Mouse (Mus musculus) left cerebral cortex, postnatal 10 days (tissue): Measurements from ENCODE around the gene Gli2. TPM values are rescaled to one million over a fixed set of nuclear protein-coding genes. Genes with fewer than 3 reads are reported as not detected.
A peak's percentile ranks its signal among the peaks of the same experiment; 100 is the strongest.

Experiments
- DNase-seq, 2 experiments: peaks; one replicate each; pipeline ENCODE4 v3.0.0; 2021 to 2022; ENCODE audit warnings: low spot score in 2 of 2, mixed read lengths in 1 of 2; ENCODE audit errors: extremely low spot score in 1 of 2
- intact Hi-C: fragments of 180-260 bp; cut with DNase I; formaldehyde crosslinking; loops from one replicate; pipeline ENCODE4 v1.15.1; 2025
- total RNA-seq, 2 experiments: library from RNA; stranded (reverse); gene quantifications; 2 replicates each; pipeline ENCODE4 v1.2.3; 2021

The Gli2 gene
- total RNA-seq, 2 experiments from 2014 or later, result 2.8 to 3.8 TPM

GRCm38 (mm10) chr1:118880781-118881247 is 172.6 kb downstream of the Gli2 start:
- intact Hi-C loops, result no loop called here
- peak in 1 of 2 experiments; percentile 34 for DNase-seq

DNA sequence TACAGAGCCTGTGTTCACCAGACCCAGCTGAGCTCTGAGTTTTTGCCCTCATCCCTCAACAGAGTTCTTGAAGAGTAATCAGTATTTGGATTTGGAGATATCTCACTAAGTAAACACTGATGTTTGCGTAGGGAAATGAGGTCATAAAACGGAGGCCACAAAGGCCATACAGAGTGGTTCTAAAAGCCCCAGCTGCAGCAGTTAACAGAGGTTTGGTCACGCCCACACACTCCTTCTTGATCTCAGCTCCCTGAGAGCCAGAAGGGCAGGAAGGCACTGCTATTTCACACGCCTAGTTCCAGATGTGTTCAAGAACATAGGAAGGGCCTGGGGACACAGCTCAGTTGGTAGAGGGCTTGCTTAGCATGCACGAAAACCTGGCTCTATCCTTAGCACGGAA is 175.1 kb downstream of the Gli2 start:
- DNase-seq, result no peak
- intact Hi-C loops, result no loop called here

GRCm38 (mm10) chr1:118875227-118875626 is 178.2 kb downstream of the Gli2 start:
- DNase-seq, result no peak
- intact Hi-C loops, result no loop called here

DNA sequence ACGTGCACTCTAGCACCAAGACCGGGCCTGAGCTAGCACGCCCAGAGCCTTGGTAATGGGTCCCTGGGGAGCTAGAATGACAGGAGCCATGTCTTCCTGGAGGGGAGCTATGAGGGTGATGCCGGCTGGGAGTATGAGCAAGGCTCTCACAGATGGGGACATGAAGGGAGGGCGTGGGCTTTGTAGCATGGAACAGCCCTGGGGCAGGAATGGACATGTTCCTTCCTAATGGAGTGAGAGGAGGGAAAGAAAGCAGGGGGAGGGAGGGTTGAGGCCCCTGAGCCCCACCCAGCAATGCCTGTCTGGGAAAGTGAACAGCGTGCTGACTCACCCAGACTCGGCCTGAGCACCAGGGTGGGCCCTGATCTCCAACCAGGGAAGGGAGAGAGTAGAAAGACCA is 179.9 kb downstream of the Gli2 start:
- intact Hi-C loops, result no loop called here
- no peak for DNase-seq

DNA sequence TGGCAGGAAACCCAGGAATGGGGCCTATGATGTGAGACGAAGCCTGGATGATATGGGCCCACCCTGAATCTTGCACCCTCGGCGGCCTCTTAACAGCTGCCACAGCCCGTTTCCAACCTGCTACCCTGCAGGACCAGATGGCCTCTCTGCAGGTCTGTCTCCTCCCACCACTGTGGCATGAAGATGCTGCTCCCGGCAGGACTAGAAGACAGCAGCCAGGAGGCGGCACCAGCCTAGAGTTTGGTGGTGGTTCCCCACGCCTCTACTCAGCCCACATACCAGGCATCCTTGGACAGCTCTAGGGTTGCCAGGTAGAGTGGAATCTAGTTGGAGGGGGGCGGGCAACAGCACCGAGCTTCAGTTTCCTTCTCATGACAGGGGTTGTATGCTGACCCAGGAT is 188.7 kb downstream of the Gli2 start:
- intact Hi-C loops, result no loop called here
- no peak for DNase-seq

DNA sequence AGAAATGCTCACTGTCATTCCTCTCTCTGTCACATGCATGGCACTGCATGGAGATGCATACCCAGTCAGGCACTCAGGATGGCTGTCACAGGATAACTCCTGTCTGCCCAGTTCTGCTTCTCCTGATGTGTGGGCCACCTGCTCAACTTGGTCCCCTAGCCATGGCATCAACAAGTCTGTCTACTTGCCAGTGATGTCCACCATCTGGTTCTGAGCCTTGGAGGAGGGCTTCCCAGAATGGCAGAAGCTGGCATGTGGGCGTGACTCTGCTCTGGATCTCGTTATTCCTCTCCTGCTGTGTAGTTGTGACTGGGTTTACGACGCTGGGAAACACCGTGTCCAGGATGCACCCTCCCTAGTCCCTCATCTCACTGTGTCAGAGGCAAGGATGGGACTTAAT is 189.4 kb downstream of the Gli2 start:
- no peak for DNase-seq
- intact Hi-C loops, result no loop called here

GRCm38 (mm10) chr1:118858101-118858500 is 195.3 kb downstream of the Gli2 start:
- DNase-seq, result no peak
- intact Hi-C loops, result no loop called here

DNA sequence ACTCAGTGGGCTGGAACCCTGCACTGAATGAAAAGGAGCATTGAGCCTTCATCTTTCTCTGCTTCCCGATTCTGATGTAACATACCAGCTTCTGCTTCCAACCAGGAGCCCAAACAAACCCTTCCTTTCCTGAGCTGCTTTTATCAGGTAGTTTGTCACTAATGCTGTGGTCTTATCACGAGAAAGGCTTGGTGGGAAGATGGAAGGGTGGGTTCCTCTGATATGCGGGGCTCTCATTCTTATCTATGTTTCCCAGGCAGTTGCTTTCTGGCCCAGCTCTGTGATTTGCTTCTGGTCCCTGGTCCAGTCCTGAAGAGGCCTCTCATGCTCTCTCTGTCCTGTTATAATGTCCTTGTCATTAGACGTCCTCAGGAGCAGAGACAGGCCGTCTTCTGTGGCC is 222.8 kb downstream of the Gli2 start:
- no peak for DNase-seq
- intact Hi-C loops, result no loop called here

GRCm38 (mm10) chr1:118826614-118827013 is 226.8 kb downstream of the Gli2 start:
- DNase-seq, result no peak
- intact Hi-C loops, result no loop called here

DNA sequence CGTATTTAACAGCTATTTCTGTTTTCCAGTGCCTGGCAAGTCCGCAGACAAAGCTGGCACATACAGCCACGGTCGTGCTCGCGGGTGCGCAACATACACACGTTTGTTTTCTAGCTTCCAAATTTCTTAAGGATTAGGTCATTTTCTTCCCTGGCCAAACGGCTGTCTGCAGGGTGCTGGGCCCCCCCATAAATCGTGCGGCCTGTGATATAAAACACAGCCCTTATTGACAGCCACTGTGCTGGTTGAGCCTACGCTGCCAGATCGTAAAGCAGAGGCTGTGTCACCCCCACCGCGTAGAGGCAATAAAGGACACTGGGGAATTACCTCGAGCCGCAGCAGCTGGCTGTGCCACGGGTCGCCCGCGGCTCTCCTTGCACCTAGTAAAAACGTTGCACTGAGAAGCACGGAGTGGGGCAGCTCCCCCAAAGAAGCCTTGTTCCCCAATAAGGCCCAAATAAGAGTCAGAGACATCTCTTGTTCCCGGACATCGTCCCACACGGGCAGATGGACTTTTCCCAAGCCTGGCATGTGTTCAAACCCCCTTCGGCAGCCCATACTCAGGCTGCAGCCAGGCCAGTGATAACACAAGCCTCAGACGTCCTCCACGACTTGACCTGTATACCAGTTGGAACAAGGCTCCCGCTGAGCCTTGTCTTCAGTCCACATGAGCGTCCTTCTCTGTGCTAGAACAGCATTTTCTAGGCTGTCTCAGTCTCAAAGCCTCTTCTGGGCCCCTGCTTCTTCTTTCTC is 227.8 kb downstream of the Gli2 start:
- DNase-seq, result no peak
- intact Hi-C loops, result no loop called here

- intact Hi-C loops, result no loop called here
- no peak for DNase-seq
Observed at GRCm38 (mm10) chr1:118825035-118825434, 228.4 kb downstream of the Gli2 start.

GRCm38 (mm10) chr1:118822258-118822657 is 231.2 kb downstream of the Gli2 start:
- no peak for DNase-seq
- intact Hi-C loops, result no loop called here

DNA sequence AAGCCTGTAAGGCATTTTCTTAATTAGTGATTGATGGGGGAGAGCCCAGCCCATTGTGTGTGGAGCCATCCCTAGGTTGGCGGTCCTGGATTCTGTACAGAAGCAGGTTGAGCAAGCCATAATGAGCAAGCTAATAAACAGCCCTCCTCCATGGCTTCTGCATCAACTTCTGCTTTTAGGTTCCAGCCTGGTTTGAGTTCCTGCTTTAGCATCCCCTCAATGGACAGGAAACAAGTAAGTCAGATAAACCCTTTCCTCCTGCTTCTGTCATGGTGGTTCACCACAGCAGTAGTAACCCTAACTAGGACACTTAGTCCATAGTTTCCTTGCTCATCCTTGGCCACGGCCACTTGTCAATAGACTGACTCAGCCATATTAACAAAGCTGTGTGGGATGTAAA is 238.4 kb downstream of the Gli2 start:
- no peak for DNase-seq
- intact Hi-C loops, result no loop called here

DNA sequence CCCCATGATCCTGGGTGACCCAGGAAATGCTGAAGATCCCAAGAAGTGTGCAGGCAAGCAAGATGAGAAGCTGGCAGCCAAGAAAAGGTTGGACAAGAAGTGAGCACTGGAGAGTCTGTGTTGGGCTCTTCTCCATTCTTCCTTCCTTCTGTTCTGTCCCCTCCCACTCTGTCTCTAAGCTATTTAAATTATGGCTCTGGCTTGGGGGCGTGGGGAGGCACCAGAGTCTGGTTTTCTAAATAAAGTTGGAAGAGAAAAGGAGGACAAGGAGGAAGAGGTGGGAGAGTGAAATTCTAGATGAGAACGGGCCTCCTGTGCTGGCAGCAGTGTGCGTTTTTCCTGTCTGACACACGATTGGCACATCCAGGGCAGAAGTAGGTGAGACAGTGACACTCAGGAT is 243.1 kb downstream of the Gli2 start:
- intact Hi-C loops, result no loop called here
- no peak for DNase-seq

DNA sequence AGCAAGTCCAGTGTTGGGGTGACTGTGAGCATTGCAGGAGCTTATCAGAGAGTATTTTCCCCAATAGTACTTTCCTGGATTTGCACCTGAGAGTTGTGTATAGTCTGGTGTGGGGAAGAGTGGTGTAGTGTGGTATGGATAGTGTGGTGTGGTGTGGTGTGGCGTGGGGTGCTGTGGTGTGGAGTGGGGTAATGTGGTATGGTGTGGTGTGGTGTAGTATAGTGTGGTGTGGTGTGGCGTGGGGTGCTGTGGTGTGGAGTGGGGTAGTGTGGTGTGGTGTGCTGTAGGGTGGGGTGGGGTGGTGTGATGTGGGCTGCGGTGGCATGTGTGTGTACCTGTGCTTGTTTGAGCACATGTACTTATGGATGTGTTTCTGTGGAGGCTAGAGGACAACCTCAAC is 246.7 kb downstream of the Gli2 start:
- DNase-seq, result no peak
- intact Hi-C loops, result no loop called here

DNA sequence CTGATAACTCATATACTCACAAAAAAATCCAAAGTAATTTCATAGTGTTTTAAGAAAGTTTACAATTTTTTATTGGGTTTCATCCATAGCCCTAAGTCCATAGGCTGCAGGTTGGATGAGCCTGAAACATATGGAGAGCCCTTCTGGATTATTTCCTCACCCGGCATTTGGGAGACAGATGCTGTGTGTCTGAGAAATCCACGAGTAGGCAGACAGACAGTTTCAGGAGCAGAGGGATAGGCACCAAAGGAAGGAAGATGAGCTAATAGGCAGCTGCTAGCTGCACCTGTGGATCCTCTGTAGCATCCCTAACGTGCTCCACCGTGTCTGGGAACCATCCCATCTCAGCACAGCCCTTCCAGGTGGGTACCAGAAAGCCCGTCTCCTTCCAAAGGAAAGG is 251.3 kb downstream of the Gli2 start:
- intact Hi-C loops, result no loop called here
- DNase-seq, result peak in 1 of 2 experiments; percentile 15

DNA sequence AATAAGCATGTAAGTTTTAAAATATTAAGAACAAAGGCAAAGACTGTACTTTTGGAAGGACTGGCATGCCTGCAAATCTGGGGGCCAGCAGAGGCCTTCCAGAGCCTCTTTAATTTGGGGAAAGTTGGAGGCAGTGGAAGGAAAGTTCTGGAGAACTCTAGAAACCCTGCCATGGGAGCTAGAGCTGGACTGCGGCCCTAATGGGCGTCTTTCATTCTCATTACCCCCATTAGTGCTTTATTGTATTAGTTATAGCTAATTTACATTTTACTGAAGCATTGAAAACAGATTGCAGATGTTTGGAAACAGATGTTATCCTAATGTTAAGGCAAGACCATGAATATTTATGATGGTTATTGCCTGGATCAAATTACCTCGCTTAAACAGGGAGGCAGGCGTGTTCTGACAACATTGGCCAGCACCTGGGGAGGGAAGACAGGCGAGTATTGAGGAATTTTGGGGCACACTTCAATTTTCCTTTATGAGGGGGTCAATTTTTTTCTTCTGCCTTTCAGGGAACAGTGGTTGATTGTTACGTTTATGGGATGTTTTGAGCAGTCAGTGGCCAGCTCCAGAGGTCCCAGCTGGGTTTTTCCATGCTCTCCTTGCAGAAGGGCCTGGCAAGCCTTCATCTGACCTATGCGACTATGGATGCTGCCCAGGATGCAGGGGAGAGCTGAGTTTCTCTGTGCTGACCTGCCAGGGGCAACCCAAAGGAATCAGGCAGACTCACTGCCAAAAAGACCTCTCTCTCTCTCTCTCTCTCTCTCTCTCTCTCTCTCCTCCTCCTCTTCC is 253.9 kb downstream of the Gli2 start:
- no peak for DNase-seq
- intact Hi-C loops, result no loop called here

DNA sequence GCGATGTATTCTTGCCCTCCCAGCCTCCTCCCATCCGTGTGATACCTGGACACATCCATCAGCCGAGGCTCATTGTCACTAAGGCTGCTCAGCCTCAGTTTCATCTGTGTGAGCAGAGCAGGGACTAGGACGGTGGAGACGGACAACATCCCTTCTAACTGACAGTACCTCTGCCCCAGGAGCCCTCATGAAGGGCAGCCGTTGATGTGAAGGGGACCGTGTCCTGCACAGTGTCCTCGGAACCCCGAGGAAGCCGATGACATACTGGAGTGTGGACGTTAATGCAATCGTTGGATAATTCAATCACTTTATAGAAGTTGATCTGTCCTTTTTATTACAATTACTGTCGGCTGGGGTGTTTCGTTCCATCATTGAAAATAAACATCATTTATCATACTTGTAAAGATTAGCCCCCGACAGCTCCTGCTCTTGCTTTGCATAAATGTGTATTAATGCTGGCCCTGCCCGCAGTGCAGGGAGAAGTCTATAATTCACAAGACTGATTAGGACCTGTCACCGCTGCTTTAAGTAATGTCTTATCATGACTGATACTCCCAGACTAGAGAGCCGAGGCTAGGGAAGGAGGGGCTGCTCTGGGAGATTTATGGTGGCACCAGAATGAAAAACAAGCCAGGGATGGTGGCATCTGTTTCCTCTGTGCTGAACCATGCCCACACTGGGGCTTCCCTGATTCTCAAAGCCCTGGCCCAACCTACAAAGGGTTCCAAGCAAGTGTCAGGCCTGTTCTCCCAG is 257.8 kb downstream of the Gli2 start:
- DNase-seq, result no peak
- intact Hi-C loops, result no loop called here

DNA sequence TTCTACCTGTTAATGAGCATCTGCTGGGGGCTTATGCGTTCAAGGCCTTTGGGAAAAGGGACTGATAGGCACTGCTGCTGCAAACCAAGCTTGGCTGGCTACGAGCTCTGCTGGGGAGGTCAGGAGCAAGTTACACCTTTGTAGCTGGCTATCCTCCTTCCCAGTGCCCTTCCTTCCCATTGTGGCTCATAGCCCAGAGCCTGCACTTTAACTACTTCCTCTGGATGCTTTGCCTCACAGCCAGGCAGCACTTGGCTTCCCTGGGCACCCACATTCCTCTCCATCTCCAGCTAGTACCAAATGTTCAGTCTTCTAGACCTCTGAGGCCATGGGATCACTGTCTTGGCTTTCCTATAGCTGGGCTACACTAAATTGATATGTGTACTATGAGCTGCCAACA is 263.5 kb downstream of the Gli2 start:
- intact Hi-C loops, result no loop called here
- no peak for DNase-seq

- intact Hi-C loops, result no loop called here
- no peak for DNase-seq
Observed at GRCm38 (mm10) chr1:118789468-118789867, 264.0 kb downstream of the Gli2 start.
